Mouse (Mus musculus): ENCODE results near the gene Tmbim6. TPM values are rescaled to one million over a fixed set of nuclear protein-coding genes. Genes with fewer than 3 reads are reported as not detected.
"Not testable (repeated sequence)": the region's sequence is repeated elsewhere in the genome, so short reads cannot be mapped to it uniquely, and the experiment has no call there.

Gene Tmbim6
- polyA plus RNA-seq, 1 experiment from 2014 or later: 246 TPM

GRCm38 (mm10) chr15:99446136-99446535 lies 53.5 kb downstream of the Tmbim6 start:
- not testable (repeated sequence) for ATAC-seq (ENCODE audit: insufficient read depth, low FRiP score, low TSS enrichment); DNase-seq (ENCODE audit: low spot score); H3K36me3 ChIP-seq (ENCODE audit: control insufficient read depth, insufficient read depth, low read length); H3K27ac ChIP-seq (ENCODE audit: low read depth, low read length); H3K9me3 ChIP-seq (ENCODE audit: control insufficient read depth, low read length); H3K9ac ChIP-seq (ENCODE audit: low read length); H3K4me3 ChIP-seq (ENCODE audit: low read depth, low read length); H3K4me1 ChIP-seq (ENCODE audit: control insufficient read depth, insufficient read depth, low read length); H3K4me2 ChIP-seq (ENCODE audit: low read depth); H3K27me3 ChIP-seq (ENCODE audit: control insufficient read depth, insufficient read depth, low read length)
- WGBS: 88% methylated on average over 10 of the region's 10 CpGs

- H3K4me3 ChIP-seq (ENCODE audit: low read depth, low read length): no peak overlapping the region
- no peak for DNase-seq (ENCODE audit: low spot score)
- 76% methylated on average over 9 of the region's 9 CpGs for WGBS
- H3K4me2 ChIP-seq (ENCODE audit: low read depth): no peak overlapping the region
- no peaks in the 10 kb centered on the region for H3K9me3 ChIP-seq (ENCODE audit: control insufficient read depth, low read length)
- no peak overlapping the region for H3K9ac ChIP-seq (ENCODE audit: low read length)
- no peak overlapping the region for H3K27ac ChIP-seq (ENCODE audit: low read depth, low read length)
- ATAC-seq (ENCODE audit: insufficient read depth, low FRiP score, low TSS enrichment): no peak
- peaks cover 2% of the 10 kb centered on the region; the same call in 1 of the 2 replicates for H3K36me3 ChIP-seq (ENCODE audit: control insufficient read depth, insufficient read depth, low read length)
- no peaks in the 10 kb centered on the region for H3K27me3 ChIP-seq (ENCODE audit: control insufficient read depth, insufficient read depth, low read length)
- H3K4me1 ChIP-seq (ENCODE audit: control insufficient read depth, insufficient read depth, low read length): no peaks in the 10 kb centered on the region; the same call in 1 of the 2 replicates
Observed at GRCm38 (mm10) chr15:99449131-99449750, 56.6 kb downstream of the Tmbim6 start.

DNA sequence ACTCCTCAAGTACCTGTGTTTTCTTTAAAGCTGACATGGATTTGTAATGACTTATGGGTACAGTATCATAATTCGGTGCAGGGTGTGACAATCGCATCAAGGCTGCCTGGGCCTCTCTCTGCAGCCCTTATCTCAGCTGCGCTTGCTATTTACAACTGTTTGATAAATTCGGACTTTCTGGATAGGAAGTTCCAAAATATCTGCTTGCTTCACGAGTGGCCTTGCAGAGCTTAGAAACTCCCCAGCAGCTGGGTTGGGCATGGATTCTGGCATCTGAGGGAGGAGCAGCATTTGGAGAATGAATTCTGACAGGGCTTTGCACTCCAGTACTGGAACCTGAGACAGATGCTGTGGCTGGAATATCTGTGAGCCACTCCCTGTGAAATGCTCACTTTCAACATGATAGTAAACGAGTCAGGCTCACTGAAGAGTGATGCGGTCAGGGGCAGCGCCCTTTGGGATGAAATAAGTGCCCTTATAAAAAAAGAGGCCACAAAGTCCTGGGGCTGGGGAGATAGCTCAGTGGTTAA lies 57.1 kb downstream of the Tmbim6 start:
- no peak overlapping the region for H3K9ac ChIP-seq (ENCODE audit: low read length)
- no peaks in the 10 kb centered on the region for H3K9me3 ChIP-seq (ENCODE audit: control insufficient read depth, low read length)
- no peak overlapping the region for H3K27ac ChIP-seq (ENCODE audit: low read depth, low read length)
- H3K36me3 ChIP-seq (ENCODE audit: control insufficient read depth, insufficient read depth, low read length): peaks cover 2% of the 10 kb centered on the region; the same call in 1 of the 2 replicates
- no peak for DNase-seq (ENCODE audit: low spot score)
- no peak overlapping the region for H3K4me3 ChIP-seq (ENCODE audit: low read depth, low read length)
- no peaks in the 10 kb centered on the region for H3K27me3 ChIP-seq (ENCODE audit: control insufficient read depth, insufficient read depth, low read length)
- WGBS: 85% methylated on average over 8 of the region's 8 CpGs
- H3K4me2 ChIP-seq (ENCODE audit: low read depth): no peak overlapping the region
- ATAC-seq (ENCODE audit: insufficient read depth, low FRiP score, low TSS enrichment): no peak
- no peaks in the 10 kb centered on the region; the same call in 1 of the 2 replicates for H3K4me1 ChIP-seq (ENCODE audit: control insufficient read depth, insufficient read depth, low read length)

- no peak overlapping the region for H3K4me2 ChIP-seq (ENCODE audit: low read depth)
- peaks cover 2% of the 10 kb centered on the region; the same call in 1 of the 2 replicates for H3K36me3 ChIP-seq (ENCODE audit: control insufficient read depth, insufficient read depth, low read length)
- no peak overlapping the region for H3K4me3 ChIP-seq (ENCODE audit: low read depth, low read length)
- H3K9me3 ChIP-seq (ENCODE audit: control insufficient read depth, low read length): no peaks in the 10 kb centered on the region
- no peaks in the 10 kb centered on the region for H3K27me3 ChIP-seq (ENCODE audit: control insufficient read depth, insufficient read depth, low read length)
- WGBS: 78% methylated on average over 11 of the region's 11 CpGs
- DNase-seq (ENCODE audit: low spot score): no peak
- H3K27ac ChIP-seq (ENCODE audit: low read depth, low read length): no peak overlapping the region
- no peak for ATAC-seq (ENCODE audit: insufficient read depth, low FRiP score, low TSS enrichment)
- peaks cover 16% of the 10 kb centered on the region for H3K4me1 ChIP-seq (ENCODE audit: control insufficient read depth, insufficient read depth, low read length)
- H3K9ac ChIP-seq (ENCODE audit: low read length): no peak overlapping the region
Observed at GRCm38 (mm10) chr15:99453153-99453900, 60.6 kb downstream of the Tmbim6 start.

DNA sequence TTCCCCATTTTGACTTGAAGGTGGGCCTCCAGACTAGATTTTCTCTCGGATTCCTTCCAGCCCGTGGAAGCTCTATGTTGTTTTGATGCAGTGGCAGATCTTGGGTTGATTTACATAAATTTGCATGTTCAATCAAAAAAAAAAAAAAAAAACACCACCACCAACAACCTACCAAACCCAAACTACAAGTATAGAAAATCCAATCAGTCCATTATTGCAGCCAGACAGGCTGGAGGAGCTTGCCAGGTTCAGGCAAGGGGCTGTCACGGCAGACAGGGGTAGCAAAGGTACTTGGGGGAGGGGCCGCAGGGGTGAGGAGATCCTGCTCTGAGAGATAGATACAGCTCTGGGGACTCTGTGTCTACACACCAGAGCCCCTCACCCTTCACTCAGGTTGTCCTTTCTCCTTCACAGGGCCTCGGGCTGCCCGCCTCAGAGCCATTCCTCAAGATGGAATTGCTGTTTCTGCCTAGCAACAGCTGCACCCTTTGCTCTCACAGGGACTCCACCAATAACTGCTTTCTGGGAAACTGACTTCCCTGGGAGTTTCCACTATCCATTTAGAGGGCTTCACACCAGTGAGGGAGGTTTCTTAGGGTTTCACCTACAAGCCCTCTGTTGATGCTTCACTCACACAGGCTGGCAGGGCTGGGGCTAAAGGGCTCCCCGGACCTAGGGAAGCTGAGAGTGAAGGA lies 62.0 kb downstream of the Tmbim6 start:
- no peak overlapping the region for H3K4me3 ChIP-seq (ENCODE audit: low read depth, low read length)
- H3K36me3 ChIP-seq (ENCODE audit: control insufficient read depth, insufficient read depth, low read length): peaks cover 2% of the 10 kb centered on the region; the same call in 1 of the 2 replicates
- no peak for ATAC-seq (ENCODE audit: insufficient read depth, low FRiP score, low TSS enrichment)
- H3K27ac ChIP-seq (ENCODE audit: low read depth, low read length): no peak overlapping the region
- H3K9me3 ChIP-seq (ENCODE audit: control insufficient read depth, low read length): no peaks in the 10 kb centered on the region
- no peak overlapping the region for H3K9ac ChIP-seq (ENCODE audit: low read length)
- WGBS: 87% methylated on average over 7 of the region's 7 CpGs
- H3K27me3 ChIP-seq (ENCODE audit: control insufficient read depth, insufficient read depth, low read length): no peaks in the 10 kb centered on the region
- DNase-seq (ENCODE audit: low spot score): no peak
- H3K4me1 ChIP-seq (ENCODE audit: control insufficient read depth, insufficient read depth, low read length): peaks cover 17% of the 10 kb centered on the region
- no peak overlapping the region for H3K4me2 ChIP-seq (ENCODE audit: low read depth)

GRCm38 (mm10) chr15:99455415-99455814 lies 62.7 kb downstream of the Tmbim6 start:
- no peak for ATAC-seq (ENCODE audit: insufficient read depth, low FRiP score, low TSS enrichment)
- Histone ChIP-seq H3K4me2 (ENCODE audit: low read depth) (no peak overlapping the region), H3K4me1 (ENCODE audit: control insufficient read depth, insufficient read depth, low read length) (peaks cover 17% of the 10 kb centered on the region), H3K27me3 (ENCODE audit: control insufficient read depth, insufficient read depth, low read length) (no peaks in the 10 kb centered on the region), H3K4me3 (ENCODE audit: low read depth, low read length) (no peak overlapping the region), H3K36me3 (ENCODE audit: control insufficient read depth, insufficient read depth, low read length) (peaks cover 2% of the 10 kb centered on the region; the same call in 1 of the 2 replicates), H3K9ac (ENCODE audit: low read length) (no peak overlapping the region), H3K9me3 (ENCODE audit: control insufficient read depth, low read length) (no peaks in the 10 kb centered on the region), H3K27ac (ENCODE audit: low read depth, low read length) (no peak overlapping the region)
- WGBS: 80% methylated on average over 3 of the region's 3 CpGs
- no peak for DNase-seq (ENCODE audit: low spot score)

- DNase-seq (ENCODE audit: low spot score): no peak
- H3K4me3 ChIP-seq (ENCODE audit: low read depth, low read length): peak overlapping the region; percentile 88
- peak overlapping the region; percentile 76 for H3K27ac ChIP-seq (ENCODE audit: low read depth, low read length)
- peak overlapping the region; percentile 72 for H3K9ac ChIP-seq (ENCODE audit: low read length)
- no peaks in the 10 kb centered on the region for H3K27me3 ChIP-seq (ENCODE audit: control insufficient read depth, insufficient read depth, low read length)
- peak overlapping the region; percentile 78 for H3K4me2 ChIP-seq (ENCODE audit: low read depth)
- H3K36me3 ChIP-seq (ENCODE audit: control insufficient read depth, insufficient read depth, low read length): peaks cover 2% of the 10 kb centered on the region; the same call in 1 of the 2 replicates
- no peaks in the 10 kb centered on the region for H3K9me3 ChIP-seq (ENCODE audit: control insufficient read depth, low read length)
- H3K4me1 ChIP-seq (ENCODE audit: control insufficient read depth, insufficient read depth, low read length): peaks cover 17% of the 10 kb centered on the region
- 19% methylated on average over 7 of the region's 7 CpGs for WGBS
- no peak for ATAC-seq (ENCODE audit: insufficient read depth, low FRiP score, low TSS enrichment)
Observed at GRCm38 (mm10) chr15:99456338-99456962, 63.8 kb downstream of the Tmbim6 start.

DNA sequence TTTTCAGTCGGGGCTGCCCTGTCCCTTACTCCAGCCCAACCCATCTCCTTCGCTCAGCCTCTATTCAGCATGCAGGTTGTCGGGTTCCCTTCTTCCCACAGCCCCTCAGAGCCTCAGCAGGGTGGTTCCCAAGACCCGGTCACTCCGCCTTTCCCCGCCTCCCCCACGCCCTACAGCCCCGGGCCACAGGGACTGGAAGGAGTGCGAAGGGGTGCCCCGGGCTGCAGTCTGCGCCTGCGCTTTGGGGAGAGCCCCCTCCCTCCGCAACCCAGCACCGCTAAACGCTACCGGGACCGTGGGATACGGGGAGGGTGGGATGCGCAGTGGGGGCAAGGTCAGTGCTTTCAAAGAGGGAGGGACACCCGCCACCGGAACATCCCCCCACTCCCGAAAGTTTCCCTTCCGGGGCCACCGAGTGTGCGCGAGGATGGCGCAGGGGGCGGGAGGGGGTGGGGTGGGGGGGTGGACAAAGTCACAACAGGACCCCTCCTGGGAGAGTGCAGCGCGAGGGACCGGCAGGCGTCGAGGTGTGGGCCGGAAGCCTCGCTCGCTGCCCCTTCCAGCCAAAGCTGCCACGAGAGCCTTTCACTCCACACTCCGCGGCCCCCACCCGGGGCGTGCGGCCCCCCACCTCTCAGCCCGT lies 64.4 kb downstream of the Tmbim6 start:
- Histone ChIP-seq H3K27ac (ENCODE audit: low read depth, low read length) (peak overlapping the region; percentile 76), H3K9me3 (ENCODE audit: control insufficient read depth, low read length) (no peaks in the 10 kb centered on the region), H3K27me3 (ENCODE audit: control insufficient read depth, insufficient read depth, low read length) (no peaks in the 10 kb centered on the region), H3K9ac (ENCODE audit: low read length) (peak overlapping the region; percentile 72), H3K4me2 (ENCODE audit: low read depth) (peak overlapping the region; percentile 78), H3K4me3 (ENCODE audit: low read depth, low read length) (peak overlapping the region; percentile 88), H3K4me1 (ENCODE audit: control insufficient read depth, insufficient read depth, low read length) (peaks cover 17% of the 10 kb centered on the region), H3K36me3 (ENCODE audit: control insufficient read depth, insufficient read depth, low read length) (peaks cover 2% of the 10 kb centered on the region; the same call in 1 of the 2 replicates)
- DNase-seq (ENCODE audit: low spot score) (peak; percentile 66), ATAC-seq (ENCODE audit: insufficient read depth, low FRiP score, low TSS enrichment) (peak; percentile 75)
- WGBS: 1% methylated on average over 36 of the region's 43 CpGs

Data from neural tube, embryonic 11.5 days (tissue).